Mouse (Mus musculus) spleen, postnatal 36 days (tissue): ENCODE results near the gene Alx1.

Experiments used
- DNase-seq, 2 experiments: peaks; one replicate each; pipeline ENCODE4 v3.0.0; 2022; ENCODE audit warnings: low spot score in 2 of 2, mixed read lengths in 1 of 2

The Alx1 gene

DNA sequence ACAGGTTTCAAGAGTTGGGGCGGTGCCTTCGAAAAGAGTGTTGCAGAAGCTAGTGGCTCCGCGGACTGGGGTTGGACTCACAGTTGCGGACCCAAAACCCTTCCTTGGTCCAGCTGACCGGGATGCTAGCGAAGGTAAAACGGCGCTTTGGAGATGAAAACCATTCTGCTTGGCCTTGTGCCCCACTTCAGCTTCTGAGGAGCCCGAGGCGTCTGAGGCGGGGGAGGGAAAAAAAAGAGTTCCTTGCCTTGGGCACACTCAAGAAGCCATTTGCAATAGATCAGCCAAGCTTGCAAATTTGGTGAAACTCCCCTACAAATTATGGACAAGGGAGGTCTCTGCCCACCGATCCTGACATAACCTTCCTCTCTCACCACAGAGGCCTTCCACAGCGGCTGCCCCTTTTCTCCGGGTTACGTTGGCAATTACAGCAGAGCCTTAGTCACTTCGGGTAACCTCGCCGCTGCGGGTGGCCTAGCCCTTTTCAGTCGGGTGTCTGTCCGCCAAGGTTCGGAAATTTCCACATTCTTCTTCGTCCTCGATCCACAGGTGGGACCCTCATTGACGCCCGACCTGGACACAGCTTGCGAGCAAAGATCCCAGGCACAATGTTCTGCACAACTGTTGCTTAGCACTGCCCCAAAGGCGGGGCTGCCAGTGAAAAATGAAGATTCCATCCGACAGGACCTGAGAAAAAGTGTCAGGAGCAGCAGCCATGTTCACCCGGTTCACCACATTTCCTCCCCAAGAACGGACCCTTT is at the start of gene Alx1:
Gene Alx1, minus strand, starts transcription at position 486 of the 761 bp plus-strand sequence.
- no peak for DNase-seq

- no peak for DNase-seq
These were observed 19.6 kb upstream of the Alx1 start for GRCm38 (mm10) chr10:103049593-103049992.

DNA sequence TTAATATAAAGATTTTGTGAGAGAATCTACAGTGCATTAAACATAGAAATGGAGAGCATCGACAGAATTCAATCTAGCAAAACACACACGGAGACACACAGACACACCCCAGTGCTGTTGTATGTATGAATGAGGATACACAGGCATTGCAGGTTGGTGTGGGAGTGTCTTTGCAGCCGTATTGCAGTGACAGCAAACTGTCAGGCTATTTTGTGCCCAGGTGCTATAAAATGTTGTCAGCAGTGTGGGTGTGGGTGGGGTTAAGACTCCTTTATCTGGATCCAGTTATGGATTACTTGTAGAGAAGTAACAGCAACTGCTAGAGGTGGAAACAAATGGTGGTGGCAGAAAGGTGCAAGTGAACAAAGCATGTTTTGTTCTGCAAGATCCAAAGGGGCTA is 16.6 kb upstream of the Alx1 start:
- DNase-seq = no peak

DNA sequence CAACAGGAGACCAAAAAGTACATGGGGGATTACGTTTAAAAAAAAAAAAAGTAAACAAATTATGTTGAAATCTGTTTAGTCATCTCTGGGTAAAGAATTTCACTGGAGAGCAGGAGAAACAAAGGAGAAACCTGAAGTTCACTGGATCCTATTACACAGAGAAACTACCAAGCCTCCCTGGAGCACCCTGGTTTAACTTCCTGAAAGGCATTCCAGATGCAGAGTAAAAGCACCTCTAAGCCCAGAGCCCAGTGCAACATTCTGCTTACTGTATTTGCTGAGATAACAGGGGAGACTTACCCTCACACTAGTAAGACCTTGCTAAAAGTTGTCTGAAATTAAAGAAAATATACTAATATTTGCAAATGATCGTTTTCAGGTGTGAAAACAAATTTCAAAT is 15.0 kb upstream of the Alx1 start:
- DNase-seq = no peak

- DNase-seq = no peak
These were observed 5.1 kb upstream of the Alx1 start for GRCm38 (mm10) chr10:103035002-103035640.

- no peak for DNase-seq
These were observed 916 bp upstream of the Alx1 start for GRCm38 (mm10) chr10:103030931-103031330.

GRCm38 (mm10) chr10:103029132-103029729 is 784 bp downstream of the Alx1 start:
- DNase-seq = no peak

- no peak for DNase-seq
These were observed 1.5 kb downstream of the Alx1 start for GRCm38 (mm10) chr10:103028253-103029131.

DNA sequence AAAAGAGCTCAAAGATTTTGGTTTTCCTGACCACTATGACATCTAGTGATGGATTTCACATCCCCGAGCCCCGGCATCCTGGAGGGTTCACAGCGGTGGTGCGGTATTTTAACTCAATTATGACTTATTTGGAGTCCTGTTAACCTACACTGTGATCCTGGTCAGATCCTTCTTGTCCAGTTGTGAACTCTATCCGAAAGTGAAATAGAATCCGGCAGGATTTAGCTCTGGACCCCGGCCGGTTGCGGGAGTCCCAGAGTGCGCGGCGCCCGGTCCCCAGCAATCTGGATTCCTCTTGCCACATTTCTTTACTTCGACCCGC is 2.1 kb downstream of the Alx1 start:
- no peak for DNase-seq

- DNase-seq = no peak
These were observed 2.6 kb downstream of the Alx1 start for GRCm38 (mm10) chr10:103027226-103027930.

GRCm38 (mm10) chr10:103026636-103027225 is 3.3 kb downstream of the Alx1 start:
- no peak for DNase-seq

- DNase-seq = no peak
These were observed 27.5 kb downstream of the Alx1 start for GRCm38 (mm10) chr10:103002556-103002955.

- DNase-seq = no peak
These were observed 29.1 kb downstream of the Alx1 start for GRCm38 (mm10) chr10:103000902-103001301.

GRCm38 (mm10) chr10:102999584-102999983 is 30.4 kb downstream of the Alx1 start:
- no peak for DNase-seq

- no peak for DNase-seq
These were observed 54.9 kb downstream of the Alx1 start for GRCm38 (mm10) chr10:102975106-102975505.

DNA sequence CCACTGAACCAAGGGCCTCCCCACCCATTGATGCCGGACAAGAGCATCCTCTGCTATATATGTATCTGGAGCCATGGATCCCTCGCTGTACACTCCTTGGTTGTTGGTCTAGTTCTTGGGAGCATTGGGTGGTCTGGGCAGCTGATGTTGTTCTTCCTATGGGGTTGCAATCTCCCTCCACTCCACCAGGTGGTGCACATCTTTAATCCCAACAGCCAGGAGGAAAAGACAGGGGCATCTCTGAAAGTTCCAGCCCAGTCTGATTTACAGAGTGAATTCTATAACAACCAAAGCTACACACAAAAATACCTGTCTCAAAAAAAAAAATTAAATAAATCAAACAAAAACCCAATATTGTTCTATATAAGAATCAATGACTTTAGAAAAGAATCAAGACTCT is 70.4 kb downstream of the Alx1 start:
- DNase-seq = no peak
